Mouse (Mus musculus): ENCODE data around the gene Arpp19.

Arpp19 gene

GRCm38 (mm10) chr9:75038357-75038688 lies 909 bp downstream of the Arpp19 start:
- DNase-seq (ENCODE audit: low spot score in 2 of 2): no peak

GRCm38 (mm10) chr9:75040566-75040965 lies 3.2 kb downstream of the Arpp19 start:
- DNase-seq (ENCODE audit: low spot score in 2 of 2): no peak

- DNase-seq (ENCODE audit: low spot score in 2 of 2): no peak
Observed at GRCm38 (mm10) chr9:75041840-75042525, 4.6 kb downstream of the Arpp19 start.

GRCm38 (mm10) chr9:75043191-75043590 lies 5.8 kb downstream of the Arpp19 start:
- no peak for DNase-seq (ENCODE audit: low spot score in 2 of 2)

- DNase-seq (ENCODE audit: low spot score in 2 of 2): no peak
Observed at GRCm38 (mm10) chr9:75047079-75047478, 9.7 kb downstream of the Arpp19 start.

GRCm38 (mm10) chr9:75049100-75049499 lies 11.7 kb downstream of the Arpp19 start:
- no peak for DNase-seq (ENCODE audit: low spot score in 2 of 2)

- peak; percentile 39 to 56 for DNase-seq (ENCODE audit: low spot score in 2 of 2)
Observed at GRCm38 (mm10) chr9:75050003-75050402, 12.6 kb downstream of the Arpp19 start.

- DNase-seq (ENCODE audit: low spot score in 2 of 2): no peak
Observed at GRCm38 (mm10) chr9:75051841-75052240, 14.4 kb downstream of the Arpp19 start.

GRCm38 (mm10) chr9:75055046-75055445 lies 17.6 kb downstream of the Arpp19 start:
- DNase-seq (ENCODE audit: low spot score in 2 of 2): no peak

- no peak for DNase-seq (ENCODE audit: low spot score in 2 of 2)
Observed at GRCm38 (mm10) chr9:75064678-75065331, 27.4 kb downstream of the Arpp19 start.

- no peak for DNase-seq (ENCODE audit: low spot score in 2 of 2)
Observed at GRCm38 (mm10) chr9:75070457-75071028, 33.1 kb downstream of the Arpp19 start, which contains the start of gene Myo5a. Myo5a (plus strand) TSS chr9:75071015.

GRCm38 (mm10) chr9:75071029-75071705 lies 33.8 kb downstream of the Arpp19 start:
- peak; percentile 73 to 79 for DNase-seq (ENCODE audit: low spot score in 2 of 2)

GRCm38 (mm10) chr9:75071706-75072192 lies 34.3 kb downstream of the Arpp19 start:
- peak in 1 of 2 experiments; percentile 31 for DNase-seq (ENCODE audit: low spot score in 2 of 2)

GRCm38 (mm10) chr9:75072361-75072760 lies 34.9 kb downstream of the Arpp19 start:
- no peak for DNase-seq (ENCODE audit: low spot score in 2 of 2)

GRCm38 (mm10) chr9:75077191-75077590 lies 39.8 kb downstream of the Arpp19 start:
- DNase-seq (ENCODE audit: low spot score in 2 of 2): no peak

- DNase-seq (ENCODE audit: low spot score in 2 of 2): no peak
Observed at GRCm38 (mm10) chr9:75085242-75085824, 47.9 kb downstream of the Arpp19 start.

GRCm38 (mm10) chr9:75087823-75088222 lies 50.4 kb downstream of the Arpp19 start:
- DNase-seq (ENCODE audit: low spot score in 2 of 2): no peak

GRCm38 (mm10) chr9:75089285-75089684 lies 51.9 kb downstream of the Arpp19 start:
- DNase-seq (ENCODE audit: low spot score in 2 of 2): no peak

- no peak for DNase-seq (ENCODE audit: low spot score in 2 of 2)
Observed at GRCm38 (mm10) chr9:75092134-75092533, 54.7 kb downstream of the Arpp19 start.

- DNase-seq (ENCODE audit: low spot score in 2 of 2): no peak
Observed at GRCm38 (mm10) chr9:75094762-75095161, 57.3 kb downstream of the Arpp19 start.

GRCm38 (mm10) chr9:75098937-75099336 lies 61.5 kb downstream of the Arpp19 start:
- no peak for DNase-seq (ENCODE audit: low spot score in 2 of 2)
